Mouse (Mus musculus): Measurements from ENCODE around the gene Fads2. TPM values are rescaled to one million over a fixed set of nuclear protein-coding genes. Genes with fewer than 3 reads are reported as not detected.

The Fads2 gene
- polyA plus RNA-seq, 1 experiment, result 115 TPM

- Histone ChIP-seq H3K27me3 (ENCODE audit: control insufficient read depth, insufficient read depth, low read length) (no peaks in the 10 kb centered on the region), H3K4me1 (ENCODE audit: control insufficient read depth, insufficient read depth, low read length) (peaks cover 10% of the 10 kb centered on the region), H3K27ac (ENCODE audit: insufficient read depth, low read length) (no peak overlapping the region), H3K4me3 (replicated peaks; ENCODE audit: insufficient read depth, low read depth, low read length) (no peak overlapping the region)
- no peak for DNase-seq
- no peak for TF ChIP-seq POLR2A (IDR thresholded peaks at IDR 0.05; ENCODE audit: borderline replicate concordance, insufficient read depth, low read length)
- no peak for TF ChIP-seq CTCF (IDR thresholded peaks at IDR 0.05; ENCODE audit: borderline replicate concordance, insufficient read depth, low read depth, low read length)
- 85% methylated on average over 13 of the region's 13 CpGs for WGBS
These were observed 86.7 kb downstream of the Fads2 start for GRCm38 (mm10) chr19:10014824-10015223.

GRCm38 (mm10) chr19:10013913-10014312, 87.6 kb downstream of the Fads2 start:
- no peak for DNase-seq
- Histone ChIP-seq H3K27me3 (ENCODE audit: control insufficient read depth, insufficient read depth, low read length) (no peaks in the 10 kb centered on the region), H3K27ac (ENCODE audit: insufficient read depth, low read length) (no peak overlapping the region), H3K4me1 (ENCODE audit: control insufficient read depth, insufficient read depth, low read length) (peaks cover 6% of the 10 kb centered on the region; the same call in 1 of the 2 replicates), H3K4me3 (replicated peaks; ENCODE audit: insufficient read depth, low read depth, low read length) (no peak overlapping the region)
- TF ChIP-seq POLR2A (IDR thresholded peaks at IDR 0.05; ENCODE audit: borderline replicate concordance, insufficient read depth, low read length), result no peak
- 72% methylated on average over 5 of the region's 5 CpGs for WGBS

- no peak overlapping the region for H3K4me3 ChIP-seq (replicated peaks; ENCODE audit: insufficient read depth, low read depth, low read length)
- peaks cover under 1% of the 10 kb centered on the region; the same call in 1 of the 2 replicates for H3K4me1 ChIP-seq (ENCODE audit: control insufficient read depth, insufficient read depth, low read length)
- no peak for DNase-seq
- TF ChIP-seq POLR2A (IDR thresholded peaks at IDR 0.05; ENCODE audit: borderline replicate concordance, insufficient read depth, low read length) (no peak), CTCF (IDR thresholded peaks at IDR 0.05; ENCODE audit: borderline replicate concordance, insufficient read depth, low read depth, low read length) (no peak)
- no peaks in the 10 kb centered on the region for H3K27me3 ChIP-seq (ENCODE audit: control insufficient read depth, insufficient read depth, low read length)
- 56% methylated on average over 3 of the region's 3 CpGs for WGBS
- H3K27ac ChIP-seq (ENCODE audit: insufficient read depth, low read length), result no peak overlapping the region
These were observed 88.2 kb downstream of the Fads2 start for GRCm38 (mm10) chr19:10013348-10013747.

- 31% methylated on average over 6 of the region's 6 CpGs for WGBS
- TF ChIP-seq CTCF (IDR thresholded peaks at IDR 0.05; ENCODE audit: borderline replicate concordance, insufficient read depth, low read depth, low read length) (no peak), POLR2A (IDR thresholded peaks at IDR 0.05; ENCODE audit: borderline replicate concordance, insufficient read depth, low read length) (no peak)
- Histone ChIP-seq H3K4me3 (replicated peaks; ENCODE audit: insufficient read depth, low read depth, low read length) (no peak overlapping the region), H3K27me3 (ENCODE audit: control insufficient read depth, insufficient read depth, low read length) (no peaks in the 10 kb centered on the region), H3K27ac (ENCODE audit: insufficient read depth, low read length) (no peak overlapping the region), H3K4me1 (ENCODE audit: control insufficient read depth, insufficient read depth, low read length) (no peaks in the 10 kb centered on the region)
- DNase-seq, result no peak
These were observed 88.7 kb downstream of the Fads2 start for GRCm38 (mm10) chr19:10012827-10013278.

Other genes starting within 250 kb of the Fads2 start
- gene Incenp, start 202.2 kb downstream of the Fads2 start, polyA plus RNA-seq (2012; rRNA removed), result 16.3 and 16.7 TPM in 2 replicates
- gene Fth1, start 121.1 kb downstream of the Fads2 start, polyA plus RNA-seq (2012; rRNA removed), result 4,588 and 5,845 TPM in 2 replicates
- 0.77 and 1.1 TPM in 2 replicates for gene Best1, start 100.1 kb downstream of the Fads2 start, polyA plus RNA-seq (2012; rRNA removed)
- gene Rab3il1, start 100.1 kb downstream of the Fads2 start, polyA plus RNA-seq (2012; rRNA removed), result 9.5 and 9.7 TPM in 2 replicates
- 30.9 and 35.5 TPM in 2 replicates for gene Fads3, start 60.2 kb downstream of the Fads2 start, polyA plus RNA-seq (2012; rRNA removed)
- 141 and 161 TPM in 2 replicates for gene Fads1, start 81.1 kb upstream of the Fads2 start, polyA plus RNA-seq (2012; rRNA removed)
- gene Tmem258, start 102.3 kb upstream of the Fads2 start, polyA plus RNA-seq (2012; rRNA removed), result 59.2 and 65.5 TPM in 2 replicates
- gene Fen1, start 102.4 kb upstream of the Fads2 start, polyA plus RNA-seq (2012; rRNA removed), result 19.9 and 20.2 TPM in 2 replicates
- 35.0 and 43.1 TPM in 2 replicates for gene Myrf, start 139.0 kb upstream of the Fads2 start, polyA plus RNA-seq (2012; rRNA removed)
- 53.4 and 59.5 TPM in 2 replicates for gene Dagla, start 203.1 kb upstream of the Fads2 start, polyA plus RNA-seq (2012; rRNA removed)

All from cerebellum, adult 2 months (tissue).